Mouse (Mus musculus) embryonic fibroblast, embryonic 13.5 days (primary cell): ENCODE data around the gene Uck2.

Experiments
- CTCF ChIP-seq: IDR thresholded peaks from 2 replicates; pipeline ENCODE4 v1.5.1; 2011; ENCODE audit warnings: mild to moderate bottlenecking, control low read depth, low read length, moderate library complexity, borderline replicate concordance; ENCODE audit not compliant: insufficient read depth
- POLR2A ChIP-seq: IDR thresholded peaks from 2 replicates; pipeline ENCODE4 v1.6.1; 2011; ENCODE audit warnings: low read depth, mild to moderate bottlenecking, control low read depth, low read length, moderate library complexity

- no peak for TF ChIP-seq CTCF
- TF ChIP-seq POLR2A = no peak
Observed at GRCm38 (mm10) chr1:167287156-167287555, 2.0 kb upstream of the Uck2 start.
